Mouse (Mus musculus): ENCODE measurements around the gene Aplf. TPM values are rescaled to one million over a fixed set of nuclear protein-coding genes. Genes with fewer than 3 reads are reported as not detected.

The Aplf gene
- polyA plus RNA-seq, 1 experiment from 2014 or later: 15.4 TPM

- 88% methylated on average over 1 of the region's 1 CpGs for WGBS
- Histone ChIP-seq H3K4me3 (ENCODE audit: low read depth, low read length) (no peak overlapping the region), H3K4me2 (no peak overlapping the region), H3K27me3 (ENCODE audit: insufficient read depth, low read length) (no peaks in the 10 kb centered on the region), H3K9ac (no peak overlapping the region), H3K36me3 (ENCODE audit: insufficient read depth) (no peaks in the 10 kb centered on the region), H3K4me1 (ENCODE audit: insufficient read depth) (peaks cover 5% of the 10 kb centered on the region; the same call in 1 of the 2 replicates), H3K9me3 (ENCODE audit: low read depth, low read length) (no peaks in the 10 kb centered on the region), H3K27ac (ENCODE audit: low read depth) (peak overlapping the region; percentile 89)
- TF ChIP-seq CTCF (IDR thresholded peaks at IDR 0.05; ENCODE audit: low read depth): no peak
- DNase-seq (no peak), ATAC-seq (ENCODE audit: insufficient read depth) (0 out of 2 replicates have a peak, but pooled peaks have one; percentile 33)
Observed at GRCm38 (mm10) chr6:87583183-87583611, 88.8 kb downstream of the Aplf start.

DNA sequence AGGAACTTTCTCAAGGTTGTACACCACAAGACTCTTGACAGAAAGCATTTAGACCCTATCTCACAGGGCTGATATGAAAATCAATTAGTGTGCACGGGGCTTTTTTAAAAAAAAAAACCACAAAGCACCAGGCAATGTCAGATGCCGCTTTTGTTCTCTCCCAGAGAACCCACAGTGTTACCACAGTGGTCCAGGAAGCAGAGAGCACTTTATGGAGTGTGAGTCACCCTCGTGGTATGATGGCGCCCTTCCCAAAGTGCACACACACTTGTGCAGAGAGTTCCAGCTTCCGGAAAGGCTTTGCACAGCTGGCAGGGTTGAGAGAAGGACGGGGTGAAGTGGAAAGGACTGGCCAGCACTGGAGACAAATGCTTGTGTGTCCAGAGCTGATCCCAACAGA lies 89.5 kb downstream of the Aplf start:
- Histone ChIP-seq H3K27ac (ENCODE audit: low read depth) (peak overlapping the region; percentile 89), H3K36me3 (ENCODE audit: insufficient read depth) (no peaks in the 10 kb centered on the region), H3K9ac (no peak overlapping the region), H3K9me3 (ENCODE audit: low read depth, low read length) (no peaks in the 10 kb centered on the region), H3K4me3 (ENCODE audit: low read depth, low read length) (no peak overlapping the region), H3K4me1 (ENCODE audit: insufficient read depth) (peaks cover 5% of the 10 kb centered on the region; the same call in 1 of the 2 replicates), H3K4me2 (no peak overlapping the region), H3K27me3 (ENCODE audit: insufficient read depth, low read length) (no peaks in the 10 kb centered on the region)
- ATAC-seq (ENCODE audit: insufficient read depth) (peak; percentile 82), DNase-seq (peak; percentile 69)
- no peak for TF ChIP-seq CTCF (IDR thresholded peaks at IDR 0.05; ENCODE audit: low read depth)
- 30% methylated on average over 6 of the region's 6 CpGs for WGBS

DNA sequence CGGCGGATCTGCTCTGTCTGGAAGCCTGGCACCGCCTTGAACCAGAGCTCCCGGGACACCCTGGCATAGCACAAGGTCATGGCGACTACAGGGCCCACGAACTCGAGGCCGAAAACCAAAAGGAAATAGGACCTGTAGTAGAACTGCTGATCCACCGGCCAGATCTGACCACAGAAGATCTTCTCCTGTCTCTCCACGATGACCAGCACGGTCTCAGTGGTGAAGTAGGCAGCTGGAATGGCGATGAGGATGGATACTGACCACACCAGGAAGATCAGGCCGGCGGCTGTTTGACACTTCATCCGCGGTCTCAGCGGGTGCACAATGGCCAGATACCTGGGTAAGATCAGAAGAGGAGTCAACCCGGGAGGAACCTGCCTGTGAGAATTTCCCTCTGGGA lies 90.4 kb downstream of the Aplf start:
- H3K36me3 ChIP-seq (ENCODE audit: insufficient read depth): no peaks in the 10 kb centered on the region
- H3K4me1 ChIP-seq (ENCODE audit: insufficient read depth): peaks cover 5% of the 10 kb centered on the region; the same call in 1 of the 2 replicates
- no peak for TF ChIP-seq CTCF (IDR thresholded peaks at IDR 0.05; ENCODE audit: low read depth)
- no peak overlapping the region for H3K4me3 ChIP-seq (ENCODE audit: low read depth, low read length)
- H3K27ac ChIP-seq (ENCODE audit: low read depth): peak overlapping the region; percentile 89
- no peak overlapping the region for H3K9ac ChIP-seq
- no peak for ATAC-seq (ENCODE audit: insufficient read depth)
- no peaks in the 10 kb centered on the region for H3K27me3 ChIP-seq (ENCODE audit: insufficient read depth, low read length)
- DNase-seq: no peak
- no peaks in the 10 kb centered on the region for H3K9me3 ChIP-seq (ENCODE audit: low read depth, low read length)
- whole genome bisulfite sequencing: 84% methylated on average over 18 of the region's 18 CpGs
- no peak overlapping the region for H3K4me2 ChIP-seq

DNA sequence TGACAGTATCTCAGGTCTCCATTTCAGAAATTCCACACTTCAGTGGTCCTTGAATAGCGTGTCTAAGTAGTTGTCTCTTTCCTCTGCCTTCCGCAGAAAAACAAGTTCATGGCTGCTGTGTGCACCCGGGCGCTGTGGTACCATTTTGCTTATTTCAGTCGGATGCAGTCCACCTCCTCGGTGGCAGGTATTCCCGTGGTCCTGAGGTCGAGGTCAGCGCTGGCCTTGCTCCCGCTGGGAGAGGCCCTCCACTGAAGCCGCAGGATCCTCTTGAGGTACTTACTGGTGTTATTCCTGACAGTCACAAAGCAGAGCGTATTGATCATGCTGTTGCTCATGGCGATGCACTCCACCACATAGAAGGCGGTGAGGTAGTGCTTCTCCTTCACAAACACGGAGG lies 90.9 kb downstream of the Aplf start:
- Histone ChIP-seq H3K9ac (no peak overlapping the region), H3K4me3 (ENCODE audit: low read depth, low read length) (no peak overlapping the region), H3K27ac (ENCODE audit: low read depth) (no peak overlapping the region), H3K4me1 (ENCODE audit: insufficient read depth) (peaks cover 9% of the 10 kb centered on the region; the same call in 1 of the 2 replicates), H3K9me3 (ENCODE audit: low read depth, low read length) (no peaks in the 10 kb centered on the region), H3K27me3 (ENCODE audit: insufficient read depth, low read length) (no peaks in the 10 kb centered on the region), H3K36me3 (ENCODE audit: insufficient read depth) (no peaks in the 10 kb centered on the region), H3K4me2 (no peak overlapping the region)
- ATAC-seq (ENCODE audit: insufficient read depth) (no peak), DNase-seq (no peak)
- TF ChIP-seq CTCF (IDR thresholded peaks at IDR 0.05; ENCODE audit: low read depth): no peak
- 84% methylated on average over 15 of the region's 15 CpGs for WGBS

Other genes starting within 250 kb of the Aplf start
- gene Bmp10, start 243.2 kb downstream of the Aplf start, polyA plus RNA-seq (2014; fragmentation: Nextera tagmentation; extraction: Ambion mirVana): not detected in 2 replicates
- gene Arhgap25, start 138.9 kb downstream of the Aplf start, polyA plus RNA-seq (2014; fragmentation: Nextera tagmentation; extraction: Ambion mirVana): 8.2 and 8.7 TPM in 2 replicates
- 2.5 and 3.2 TPM in 2 replicates for gene Prokr1, start 81.5 kb downstream of the Aplf start, polyA plus RNA-seq (2014; fragmentation: Nextera tagmentation; extraction: Ambion mirVana)
- 3.4 and 3.8 TPM in 2 replicates for gene Efcc1, start 58.7 kb upstream of the Aplf start, polyA plus RNA-seq (2014; fragmentation: Nextera tagmentation; extraction: Ambion mirVana)
- gene Gp9, start 105.9 kb upstream of the Aplf start, polyA plus RNA-seq (2014; fragmentation: Nextera tagmentation; extraction: Ambion mirVana): 4.0 and 4.3 TPM in 2 replicates
- 12.2 and 12.5 TPM in 2 replicates for gene Rab43, start 140.0 kb upstream of the Aplf start, polyA plus RNA-seq (2014; fragmentation: Nextera tagmentation; extraction: Ambion mirVana)
- 3.3 and 5.0 TPM in 2 replicates for gene Gm45140, start 163.6 kb upstream of the Aplf start, polyA plus RNA-seq (2014; fragmentation: Nextera tagmentation; extraction: Ambion mirVana)
- 50.8 and 52.9 TPM in 2 replicates for gene Isy1, start 166.6 kb upstream of the Aplf start, polyA plus RNA-seq (2014; fragmentation: Nextera tagmentation; extraction: Ambion mirVana)
- gene Cnbp, start 178.9 kb upstream of the Aplf start, polyA plus RNA-seq (2014; fragmentation: Nextera tagmentation; extraction: Ambion mirVana): 1,237 and 1,257 TPM in 2 replicates
- gene Copg1, start 215.6 kb upstream of the Aplf start, polyA plus RNA-seq (2014; fragmentation: Nextera tagmentation; extraction: Ambion mirVana): 177 TPM in 2 replicates
- gene Hmces, start 241.7 kb upstream of the Aplf start, polyA plus RNA-seq (2014; fragmentation: Nextera tagmentation; extraction: Ambion mirVana): 55.3 and 59.2 TPM in 2 replicates

Data from lung, embryonic 14.5 days (tissue).